Mouse (Mus musculus): Measurements from ENCODE around the gene Taf10. TPM values are rescaled to one million over a fixed set of nuclear protein-coding genes. Genes with fewer than 3 reads are reported as not detected.

Gene Taf10
- polyA plus RNA-seq, 1 experiment from 2014 or later = 118 TPM

- 72% methylated on average over 4 of the region's 4 CpGs for WGBS
- no peak overlapping the region for H3K9ac ChIP-seq (ENCODE audit: low read length)
These were observed 17.8 kb downstream of the Taf10 start for GRCm38 (mm10) chr7:105726144-105726979.

GRCm38 (mm10) chr7:105721916-105722315 is 22.2 kb downstream of the Taf10 start:
- Histone ChIP-seq H3K9ac (ENCODE audit: low read length) (no peak overlapping the region), H3K27ac (replicated peaks) (no peak overlapping the region), H3K9me3 (ENCODE audit: control insufficient read depth, low read length) (no peaks in the 10 kb centered on the region), H3K4me3 (ENCODE audit: low read depth, low read length) (no peak overlapping the region), H3K27me3 (ENCODE audit: control insufficient read depth, insufficient read depth, low read length) (no peaks in the 10 kb centered on the region), H3K4me2 (replicated peaks; ENCODE audit: low read depth) (no peak overlapping the region), H3K36me3 (ENCODE audit: control insufficient read depth, insufficient read depth, low read length) (no peaks in the 10 kb centered on the region), H3K4me1 (replicated peaks; ENCODE audit: control insufficient read depth, insufficient read depth) (no peaks in the 10 kb centered on the region)
- 70% methylated on average over 2 of the region's 2 CpGs for WGBS
- no peak for TF ChIP-seq CTCF (IDR thresholded peaks at IDR 0.05; ENCODE audit: low read depth)
- ATAC-seq (ENCODE audit: low FRiP score, low TSS enrichment) (no peak), DNase-seq (ENCODE audit: low spot score) (no peak)

More at GRCm38 (mm10) chr7:105726144-105726979, 17.8 kb downstream of the Taf10 start:
- no peaks in the 10 kb centered on the region for H3K9me3 ChIP-seq (ENCODE audit: control insufficient read depth, low read length)
- H3K4me3 ChIP-seq (ENCODE audit: low read depth, low read length) = no peak overlapping the region
- no peak overlapping the region for H3K27ac ChIP-seq (replicated peaks)
- H3K27me3 ChIP-seq (ENCODE audit: control insufficient read depth, insufficient read depth, low read length) = no peaks in the 10 kb centered on the region
- DNase-seq (ENCODE audit: low spot score) = peak; percentile 35
- H3K36me3 ChIP-seq (ENCODE audit: control insufficient read depth, insufficient read depth, low read length) = peaks cover under 1% of the 10 kb centered on the region; the same call in 1 of the 2 replicates
- no peak overlapping the region for H3K4me2 ChIP-seq (replicated peaks; ENCODE audit: low read depth)
- peak; percentile 70 for ATAC-seq (ENCODE audit: low FRiP score, low TSS enrichment)
- no peaks in the 10 kb centered on the region for H3K4me1 ChIP-seq (replicated peaks; ENCODE audit: control insufficient read depth, insufficient read depth)
- TF ChIP-seq CTCF (IDR thresholded peaks at IDR 0.05; ENCODE audit: low read depth) (peak; percentile 95), EP300 (optimal IDR thresholded peaks at IDR 0.05) (no peak)

GRCm38 (mm10) chr7:105715366-105715765 is 28.8 kb downstream of the Taf10 start:
- Histone ChIP-seq H3K9ac (ENCODE audit: low read length) (no peak overlapping the region), H3K4me2 (replicated peaks; ENCODE audit: low read depth) (no peak overlapping the region), H3K4me3 (ENCODE audit: low read depth, low read length) (no peak overlapping the region), H3K27me3 (ENCODE audit: control insufficient read depth, insufficient read depth, low read length) (no peaks in the 10 kb centered on the region), H3K36me3 (ENCODE audit: control insufficient read depth, insufficient read depth, low read length) (no peaks in the 10 kb centered on the region), H3K4me1 (replicated peaks; ENCODE audit: control insufficient read depth, insufficient read depth) (no peaks in the 10 kb centered on the region), H3K9me3 (ENCODE audit: control insufficient read depth, low read length) (no peaks in the 10 kb centered on the region), H3K27ac (replicated peaks) (no peak overlapping the region)
- ATAC-seq (ENCODE audit: low FRiP score, low TSS enrichment) (no peak), DNase-seq (ENCODE audit: low spot score) (no peak)
- no peak for TF ChIP-seq EP300 (optimal IDR thresholded peaks at IDR 0.05)
- 0 out of 2 replicates have a peak, but pooled peaks have one; percentile 3 for TF ChIP-seq CTCF (IDR thresholded peaks at IDR 0.05; ENCODE audit: low read depth)
- 61% methylated on average over 3 of the region's 3 CpGs for WGBS

GRCm38 (mm10) chr7:105708733-105709132 is 35.4 kb downstream of the Taf10 start:
- no peak overlapping the region for H3K4me2 ChIP-seq (replicated peaks; ENCODE audit: low read depth)
- no peak overlapping the region for H3K9ac ChIP-seq (ENCODE audit: low read length)
- DNase-seq (ENCODE audit: low spot score) (no peak), ATAC-seq (ENCODE audit: low FRiP score, low TSS enrichment) (no peak)
- WGBS = 88% methylated on average over 5 of the region's 5 CpGs
- H3K9me3 ChIP-seq (ENCODE audit: control insufficient read depth, low read length) = no peaks in the 10 kb centered on the region
- H3K27ac ChIP-seq (replicated peaks) = no peak overlapping the region
- H3K4me1 ChIP-seq (replicated peaks; ENCODE audit: control insufficient read depth, insufficient read depth) = no peaks in the 10 kb centered on the region
- H3K36me3 ChIP-seq (ENCODE audit: control insufficient read depth, insufficient read depth, low read length) = no peaks in the 10 kb centered on the region
- H3K27me3 ChIP-seq (ENCODE audit: control insufficient read depth, insufficient read depth, low read length) = no peaks in the 10 kb centered on the region
- no peak overlapping the region for H3K4me3 ChIP-seq (ENCODE audit: low read depth, low read length)
- no peak for TF ChIP-seq CTCF (IDR thresholded peaks at IDR 0.05; ENCODE audit: low read depth)
- TF ChIP-seq EP300 (optimal IDR thresholded peaks at IDR 0.05) = no peak

- Histone ChIP-seq H3K27ac (replicated peaks) (no peak overlapping the region), H3K27me3 (ENCODE audit: control insufficient read depth, insufficient read depth, low read length) (no peaks in the 10 kb centered on the region), H3K4me2 (replicated peaks; ENCODE audit: low read depth) (no peak overlapping the region), H3K36me3 (ENCODE audit: control insufficient read depth, insufficient read depth, low read length) (no peaks in the 10 kb centered on the region), H3K4me3 (ENCODE audit: low read depth, low read length) (no peak overlapping the region), H3K9me3 (ENCODE audit: control insufficient read depth, low read length) (no peaks in the 10 kb centered on the region), H3K9ac (ENCODE audit: low read length) (no peak overlapping the region), H3K4me1 (replicated peaks; ENCODE audit: control insufficient read depth, insufficient read depth) (no peaks in the 10 kb centered on the region)
- DNase-seq (ENCODE audit: low spot score) (no peak), ATAC-seq (ENCODE audit: low FRiP score, low TSS enrichment) (no peak)
- WGBS = 91% methylated on average over 4 of the region's 4 CpGs
- no peak for TF ChIP-seq EP300 (optimal IDR thresholded peaks at IDR 0.05)
- TF ChIP-seq CTCF (IDR thresholded peaks at IDR 0.05; ENCODE audit: low read depth) = no peak
These were observed 40.3 kb downstream of the Taf10 start for GRCm38 (mm10) chr7:105703816-105704215.

- H3K36me3 ChIP-seq (ENCODE audit: control insufficient read depth, insufficient read depth, low read length) = no peaks in the 10 kb centered on the region
- H3K27ac ChIP-seq (replicated peaks) = no peak overlapping the region
- TF ChIP-seq EP300 (optimal IDR thresholded peaks at IDR 0.05) (no peak), CTCF (IDR thresholded peaks at IDR 0.05; ENCODE audit: low read depth) (no peak)
- H3K4me3 ChIP-seq (ENCODE audit: low read depth, low read length) = no peak overlapping the region
- no peak overlapping the region for H3K9ac ChIP-seq (ENCODE audit: low read length)
- H3K4me2 ChIP-seq (replicated peaks; ENCODE audit: low read depth) = no peak overlapping the region
- no peaks in the 10 kb centered on the region for H3K27me3 ChIP-seq (ENCODE audit: control insufficient read depth, insufficient read depth, low read length)
- ATAC-seq (ENCODE audit: low FRiP score, low TSS enrichment) = no peak
- H3K9me3 ChIP-seq (ENCODE audit: control insufficient read depth, low read length) = no peaks in the 10 kb centered on the region
- WGBS = 82% methylated on average over 16 of the region's 16 CpGs
- no peak for DNase-seq (ENCODE audit: low spot score)
- no peaks in the 10 kb centered on the region for H3K4me1 ChIP-seq (replicated peaks; ENCODE audit: control insufficient read depth, insufficient read depth)
These were observed 41.0 kb downstream of the Taf10 start for GRCm38 (mm10) chr7:105703184-105703583.
